Mouse (Mus musculus) R1 (cell line): ENCODE measurements around the gene Tia1.

Experiments used
- DNase-seq: peaks from one replicate; pipeline ENCODE4 v3.0.0-alpha.2; 2018; ENCODE audit warnings: low read depth, low spot score

Gene Tia1

DNA sequence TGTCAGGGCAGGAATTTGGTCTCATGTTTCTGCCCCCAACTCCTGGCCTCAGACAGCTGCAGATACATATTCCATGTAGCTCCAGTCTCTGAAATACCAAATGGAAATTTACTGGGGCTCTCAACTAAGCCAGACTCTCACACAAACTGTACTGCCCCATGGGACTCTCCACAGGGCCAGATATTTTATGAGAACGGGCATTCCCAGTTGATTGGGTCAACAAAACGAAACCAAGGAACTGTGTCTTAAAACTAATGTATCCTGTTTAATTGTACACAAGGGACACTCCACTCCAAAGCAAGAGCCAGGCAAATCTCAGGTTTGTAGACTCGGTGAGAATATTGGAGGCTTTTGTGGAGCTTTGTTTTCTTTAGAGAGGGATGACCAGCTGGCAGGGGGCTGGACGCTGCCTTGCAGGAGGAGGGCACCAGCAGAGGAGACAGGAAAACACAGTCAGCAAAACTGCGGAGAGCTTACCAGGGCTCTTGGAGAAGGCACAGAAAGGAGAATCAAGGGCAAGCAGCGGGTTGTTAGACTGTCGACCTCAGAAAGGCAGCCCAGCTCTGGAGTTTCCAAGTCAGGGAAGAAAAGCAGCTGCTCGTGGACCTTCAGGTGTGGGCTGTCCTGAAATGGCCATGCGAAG, 76.3 kb downstream of the Tia1 start:
- DNase-seq = no peak

DNA sequence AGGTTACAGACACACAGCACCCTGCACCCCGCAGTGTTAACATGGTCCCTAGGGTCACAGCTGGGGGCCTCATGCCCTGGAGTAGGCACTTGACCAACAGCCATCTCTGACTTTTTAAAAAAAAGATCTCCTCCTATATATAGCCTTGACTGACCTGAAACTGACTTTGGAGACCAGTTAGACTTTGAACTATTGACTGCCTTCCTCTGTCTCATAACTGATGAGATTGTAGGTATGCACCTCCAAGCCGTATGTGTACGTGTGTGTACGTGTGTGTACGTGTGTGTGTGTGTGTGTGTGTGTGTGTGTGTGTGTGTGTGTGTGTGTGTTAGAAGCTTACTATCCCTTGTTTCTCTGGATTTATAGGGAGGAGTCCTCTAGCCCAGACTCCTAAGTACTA, 77.9 kb downstream of the Tia1 start:
- no peak for DNase-seq
